Comparison of ENCODE assay signal across 11 mouse cellular contexts in genomic region chrX:83740533-83740932, GRCm38 (mm10).
A peak's percentile ranks its signal among the peaks of the same experiment; 100 is the strongest.
DNase-seq lines count a peak whose midpoint lies in the region; ATAC-seq and TF ChIP-seq lines count a peak whose summit lies in the region.
"Had no signal": no experiment of that assay in that cellular context is flagged by ENCODE, and none has a peak within 500 bp of the region (broad histone marks: within the 10 kb centered on the region; RNA-seq: fewer than 3 reads in every experiment).

No protein-coding gene starts in this region.

- WGBS in hindbrain, embryonic 11.5 days: 13% methylated on average over 1 of the region's 1 CpGs
- 7% methylated on average over 1 of the region's 1 CpGs for WGBS in hindbrain, embryonic 16.5 days
- WGBS in liver, adult 2 months: 4% methylated on average over 1 of the region's 1 CpGs
- 4% methylated on average over 1 of the region's 1 CpGs for WGBS in liver, embryonic 11.5 days

- H3K27ac ChIP-seq in hindbrain, embryonic 11.5 days (ENCODE audit: low read depth, low read length): no peak overlapping the region
- H3K27ac ChIP-seq in hindbrain, embryonic 16.5 days (ENCODE audit: low read depth, low read length): no peak overlapping the region
- H3K27ac ChIP-seq in liver, adult 2 months (replicated peaks; ENCODE audit: insufficient read depth, low read depth, low read length): no peak overlapping the region
- H3K27ac ChIP-seq in liver, embryonic 11.5 days (ENCODE audit: low read depth, low read length): no peak overlapping the region
- H3K27ac ChIP-seq: hindbrain, embryonic 15.5 days; limb, embryonic 12.5 days had no signal

- no peak overlapping the region for H3K4me3 ChIP-seq in hindbrain, embryonic 11.5 days (ENCODE audit: low read depth, low read length)
- no peak overlapping the region for H3K4me3 ChIP-seq in hindbrain, embryonic 16.5 days (ENCODE audit: low read length)
- H3K4me3 ChIP-seq in liver, adult 2 months (ENCODE audit: insufficient read depth, low read depth, low read length): no peak overlapping the region
- H3K4me3 ChIP-seq in liver, embryonic 11.5 days (ENCODE audit: low read depth, low read length): no peak overlapping the region
- H3K4me3 ChIP-seq: hindbrain, embryonic 15.5 days; limb, embryonic 12.5 days had no signal

- no peak for TF ChIP-seq POLR2A in liver, adult 2 months (IDR thresholded peaks at IDR 0.05; ENCODE audit: extremely low read depth, insufficient read depth, low read length)

- DNase-seq in hindbrain, embryonic 11.5 days (ENCODE audit: low spot score): peak; percentile 24
- DNase-seq in liver, adult 2 months (ENCODE audit: extremely low read depth, low read depth, low spot score): peak; percentile 25
- DNase-seq in liver, embryonic 11.5 days (ENCODE audit: low spot score): no peak
- peak; percentile 12 for DNase-seq in NIH3T3 (ENCODE audit: low read depth)
- peak; percentile 6 for DNase-seq in lung, postnatal 14 days
- DNase-seq in urinary bladder, adult 2 months (ENCODE audit: low spot score): no peak
- DNase-seq in urinary bladder, postnatal 4 days (ENCODE audit: low spot score in 2 of 2): no peak
- DNase-seq: gastrocnemius, postnatal 36 days had no signal

- no peak overlapping the region for H3K9ac ChIP-seq in hindbrain, embryonic 11.5 days (ENCODE audit: low read depth, low read length)
- H3K9ac ChIP-seq in hindbrain, embryonic 16.5 days (ENCODE audit: low read depth, low read length): no peak overlapping the region
- no peak overlapping the region for H3K9ac ChIP-seq in liver, adult 2 months (ENCODE audit: low read depth, low read length)
- no peak overlapping the region for H3K9ac ChIP-seq in liver, embryonic 11.5 days (ENCODE audit: low read depth, low read length)
- H3K9ac ChIP-seq: hindbrain, embryonic 15.5 days; limb, embryonic 12.5 days had no signal

- H3K9me3 ChIP-seq in hindbrain, embryonic 11.5 days (ENCODE audit: control insufficient read depth, low read length): no peaks in the 10 kb centered on the region
- H3K9me3 ChIP-seq in hindbrain, embryonic 16.5 days (ENCODE audit: control insufficient read depth, low read length): no peaks in the 10 kb centered on the region
- no peaks in the 10 kb centered on the region for H3K9me3 ChIP-seq in liver, embryonic 11.5 days (ENCODE audit: control insufficient read depth, low read length)
- H3K9me3 ChIP-seq: hindbrain, embryonic 15.5 days; limb, embryonic 12.5 days had no signal

- no peaks in the 10 kb centered on the region for H3K36me3 ChIP-seq in hindbrain, embryonic 11.5 days (ENCODE audit: control insufficient read depth, insufficient read depth, low read length)
- H3K36me3 ChIP-seq in hindbrain, embryonic 16.5 days (ENCODE audit: control insufficient read depth, insufficient read depth, low read length): no peaks in the 10 kb centered on the region
- no peaks in the 10 kb centered on the region for H3K36me3 ChIP-seq in liver, adult 2 months (ENCODE audit: control insufficient read depth, insufficient read depth, low read length)
- H3K36me3 ChIP-seq in liver, embryonic 11.5 days (ENCODE audit: control insufficient read depth, insufficient read depth, low read length): no peaks in the 10 kb centered on the region
- H3K36me3 ChIP-seq: hindbrain, embryonic 15.5 days; limb, embryonic 12.5 days had no signal

- no peak overlapping the region for H3K4me2 ChIP-seq in hindbrain, embryonic 11.5 days (replicated peaks; ENCODE audit: low read depth, low read length)
- no peak overlapping the region for H3K4me2 ChIP-seq in hindbrain, embryonic 16.5 days (ENCODE audit: low read length)
- H3K4me2 ChIP-seq in liver, embryonic 11.5 days: no peak overlapping the region
- H3K4me2 ChIP-seq: hindbrain, embryonic 15.5 days; limb, embryonic 12.5 days had no signal

- no peaks in the 10 kb centered on the region for H3K27me3 ChIP-seq in hindbrain, embryonic 11.5 days (ENCODE audit: control insufficient read depth, insufficient read depth, low read length)
- no peaks in the 10 kb centered on the region for H3K27me3 ChIP-seq in hindbrain, embryonic 16.5 days (replicated peaks; ENCODE audit: control insufficient read depth, insufficient read depth, low read length)
- H3K27me3 ChIP-seq in liver, adult 2 months (ENCODE audit: control insufficient read depth, insufficient read depth, low read length): no peaks in the 10 kb centered on the region
- no peaks in the 10 kb centered on the region for H3K27me3 ChIP-seq in liver, embryonic 11.5 days (replicated peaks; ENCODE audit: control insufficient read depth, insufficient read depth, low read length)
- H3K27me3 ChIP-seq: hindbrain, embryonic 15.5 days; limb, embryonic 12.5 days had no signal

- no peak for ATAC-seq in hindbrain, embryonic 11.5 days (ENCODE audit: low FRiP score)
- no peak for ATAC-seq in hindbrain, embryonic 16.5 days
- ATAC-seq in liver, embryonic 11.5 days (replicated peaks; ENCODE audit: low FRiP score): no peak

- no peaks in the 10 kb centered on the region for H3K79me2 ChIP-seq in liver, adult 2 months (ENCODE audit: control insufficient read depth, insufficient read depth, low read length)

- no peaks in the 10 kb centered on the region for H3K4me1 ChIP-seq in hindbrain, embryonic 11.5 days (replicated peaks; ENCODE audit: control insufficient read depth, insufficient read depth, low read length)
- no peaks in the 10 kb centered on the region for H3K4me1 ChIP-seq in hindbrain, embryonic 16.5 days (ENCODE audit: control insufficient read depth, insufficient read depth, low read depth, low read length)
- H3K4me1 ChIP-seq in liver, adult 2 months (ENCODE audit: control insufficient read depth, insufficient read depth, low read length): no peaks in the 10 kb centered on the region
- no peaks in the 10 kb centered on the region for H3K4me1 ChIP-seq in liver, embryonic 11.5 days (replicated peaks; ENCODE audit: control insufficient read depth, insufficient read depth, low read length)
- H3K4me1 ChIP-seq: hindbrain, embryonic 15.5 days; limb, embryonic 12.5 days had no signal

- 0 out of 2 replicates have a peak, but pooled peaks have one; percentile 3 for TF ChIP-seq CTCF in liver, adult 2 months (IDR thresholded peaks at IDR 0.05; ENCODE audit: low read depth, low read length)

Comparison
In these comparisons a context has a peak if more than half of its experiments do, and no peak if none do; other contexts are left out.
1. DNase-seq: peak in hindbrain, embryonic 11.5 days (single experiment), liver, adult 2 months (single experiment), NIH3T3 (single experiment) and lung, postnatal 14 days (single experiment); none in liver, embryonic 11.5 days (single experiment), urinary bladder, adult 2 months (single experiment) and urinary bladder, postnatal 4 days (0 of 2).